Mouse (Mus musculus): Measurements from ENCODE around the gene Bend4. TPM values are rescaled to one million over a fixed set of nuclear protein-coding genes. Genes with fewer than 3 reads are reported as not detected.
A peak's percentile ranks its signal among the peaks of the same experiment; 100 is the strongest.

Gene Bend4
- polyA plus RNA-seq, 1 experiment from 2014 or later, result 20.5 TPM

DNA sequence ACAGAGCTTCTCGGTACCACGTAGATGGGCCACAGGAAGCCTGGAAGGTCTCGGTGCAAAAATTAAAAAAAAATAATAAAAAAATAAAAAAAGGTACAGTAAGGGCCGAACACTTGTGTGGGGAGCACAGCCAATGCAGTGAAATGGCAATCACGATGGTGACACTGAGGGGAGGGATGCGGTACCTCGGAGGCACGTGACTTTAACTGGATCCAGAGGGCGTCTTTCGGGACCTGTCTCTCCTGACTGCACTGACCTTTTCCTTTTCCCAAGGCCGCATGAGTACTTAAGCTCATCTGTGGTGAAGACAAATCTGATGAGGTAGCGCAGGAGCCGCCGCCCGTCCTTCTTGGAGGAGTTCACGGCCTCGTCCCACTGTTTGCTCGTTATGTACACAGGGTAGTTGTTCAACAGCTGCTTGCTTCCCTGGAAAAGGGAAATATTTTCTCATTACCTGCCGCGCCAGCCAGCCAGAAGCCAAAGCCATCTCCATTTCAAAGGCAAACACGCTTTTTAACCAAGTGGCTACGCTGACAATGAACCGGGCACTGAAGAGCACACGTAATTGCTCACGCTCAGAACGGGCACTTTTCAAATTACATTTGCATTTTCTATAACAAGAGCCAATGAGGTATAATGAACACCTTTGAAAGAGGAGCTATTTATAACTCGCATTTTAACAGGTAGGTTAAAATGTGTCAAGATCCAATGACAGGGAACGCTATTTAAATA is 28.1 kb downstream of the Bend4 start:
- Histone ChIP-seq H3K27me3 (ENCODE audit: control insufficient read depth, insufficient read depth, low read length) (no peaks in the 10 kb centered on the region), H3K9ac (ENCODE audit: low read length) (no peak overlapping the region), H3K9me3 (ENCODE audit: control insufficient read depth, low read length) (no peaks in the 10 kb centered on the region), H3K27ac (replicated peaks in 1 of 2; ENCODE audit: control insufficient read depth in 1 of 2, insufficient read depth in 1 of 2, low read depth in 2 of 2, low read length in 2 of 2) (no peak overlapping the region), H3K4me3 (ENCODE audit: control insufficient read depth in 1 of 2, insufficient read depth in 1 of 2, low read depth in 1 of 2, low read length in 2 of 2) (no peak overlapping the region), H3K36me3 (ENCODE audit: control insufficient read depth, insufficient read depth, low read length) (peaks cover 83% of the 10 kb centered on the region), H3K4me1 (ENCODE audit: control insufficient read depth in 2 of 2, insufficient read depth in 2 of 2, low read length in 2 of 2) (peaks cover 3 to 9% of the 10 kb centered on the region in 2 experiments; a peak in 3 of 4 replicates), H3K4me2 (ENCODE audit: low read length) (no peak overlapping the region)
- no peak for ATAC-seq (ENCODE audit: insufficient number of reproducible peaks, insufficient read depth, low FRiP score, low read depth)
- WGBS, result 90% methylated on average over 28 of the region's 28 CpGs

DNA sequence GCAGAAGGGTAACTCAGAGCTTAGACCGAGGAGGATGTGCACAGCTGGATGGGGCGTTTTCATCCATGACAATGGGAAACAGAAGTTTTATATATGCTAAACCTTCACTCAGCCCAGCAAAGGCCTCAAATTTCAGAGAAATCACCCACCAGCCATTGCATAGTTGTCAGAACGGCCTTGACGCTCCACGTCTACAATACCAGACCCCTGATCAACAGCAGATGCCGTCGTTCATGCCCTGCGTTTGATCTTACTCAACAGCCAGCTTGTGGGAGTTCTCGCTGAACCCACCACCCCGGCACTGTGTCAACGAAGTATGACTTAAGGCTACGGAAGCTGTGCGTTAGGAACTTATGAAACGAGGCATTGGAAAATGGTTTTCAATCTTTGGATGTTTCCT is 30.9 kb downstream of the Bend4 start:
- Histone ChIP-seq H3K4me3 (ENCODE audit: control insufficient read depth in 1 of 2, insufficient read depth in 1 of 2, low read depth in 1 of 2, low read length in 2 of 2) (no peak overlapping the region), H3K4me2 (ENCODE audit: low read length) (no peak overlapping the region), H3K27ac (replicated peaks in 1 of 2; ENCODE audit: control insufficient read depth in 1 of 2, insufficient read depth in 1 of 2, low read depth in 2 of 2, low read length in 2 of 2) (no peak overlapping the region), H3K4me1 (ENCODE audit: control insufficient read depth in 2 of 2, insufficient read depth in 2 of 2, low read length in 2 of 2) (peaks cover 6 to 20% of the 10 kb centered on the region in 2 experiments), H3K9me3 (ENCODE audit: control insufficient read depth, low read length) (no peaks in the 10 kb centered on the region), H3K9ac (ENCODE audit: low read length) (no peak overlapping the region), H3K36me3 (ENCODE audit: control insufficient read depth, insufficient read depth, low read length) (peaks cover 73% of the 10 kb centered on the region), H3K27me3 (ENCODE audit: control insufficient read depth, insufficient read depth, low read length) (no peaks in the 10 kb centered on the region)
- ATAC-seq (ENCODE audit: insufficient number of reproducible peaks, insufficient read depth, low FRiP score, low read depth), result no peak
- 90% methylated on average over 14 of the region's 14 CpGs for WGBS

DNA sequence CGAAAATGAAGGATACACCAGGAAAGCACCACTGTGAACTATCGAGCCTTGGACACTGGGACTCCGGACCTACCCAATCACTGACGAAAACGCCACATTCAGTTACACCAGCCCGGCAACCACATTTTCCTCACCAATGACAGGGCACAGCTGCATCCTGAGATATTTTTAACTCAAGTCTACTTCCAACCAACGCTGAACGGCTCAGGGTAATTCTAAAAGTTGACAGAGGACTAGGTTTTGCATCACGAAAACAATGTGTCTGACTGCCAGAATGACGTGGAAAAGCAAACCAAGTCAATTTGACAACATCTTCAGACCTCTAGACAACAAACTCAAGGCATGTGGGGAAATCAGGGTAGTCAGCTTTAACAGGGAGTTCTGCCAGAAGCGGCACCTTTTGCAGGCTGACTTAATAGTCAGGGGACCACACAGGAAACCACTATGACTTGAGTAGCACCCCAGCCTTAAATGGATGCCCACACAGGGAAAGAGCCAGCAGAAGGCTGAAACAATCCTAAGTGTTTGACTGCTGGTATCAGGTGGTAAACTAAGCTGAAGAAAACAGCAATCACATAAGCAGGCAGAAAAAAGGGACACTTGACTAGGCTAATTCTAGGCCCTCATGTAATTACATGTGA is 32.8 kb downstream of the Bend4 start:
- H3K27ac ChIP-seq (replicated peaks in 1 of 2; ENCODE audit: control insufficient read depth in 1 of 2, insufficient read depth in 1 of 2, low read depth in 2 of 2, low read length in 2 of 2), result peak overlapping the region; percentile 26 to 39; a peak in 3 of 4 replicates
- H3K4me2 ChIP-seq (ENCODE audit: low read length), result no peak overlapping the region

DNA sequence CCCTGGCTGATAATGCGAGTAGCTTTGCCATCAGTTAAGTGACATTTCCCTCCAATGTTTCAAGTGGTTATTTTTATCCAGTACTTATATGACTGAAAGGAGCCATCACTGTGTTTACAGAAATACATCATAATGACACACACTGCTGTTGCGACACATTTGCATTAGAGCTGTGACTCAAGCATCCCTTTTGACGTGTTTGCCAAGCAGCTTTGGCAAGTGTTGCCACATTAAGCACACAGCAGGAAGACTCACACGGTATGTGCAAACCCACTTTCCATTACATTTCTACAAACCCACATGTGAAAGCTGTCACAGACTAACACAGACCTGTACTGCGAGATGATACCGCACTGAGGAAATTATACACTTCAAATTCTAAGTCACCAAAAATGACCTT is 34.2 kb downstream of the Bend4 start:
- Histone ChIP-seq H3K9me3 (ENCODE audit: control insufficient read depth, low read length) (no peaks in the 10 kb centered on the region), H3K27ac (replicated peaks in 1 of 2; ENCODE audit: control insufficient read depth in 1 of 2, insufficient read depth in 1 of 2, low read depth in 2 of 2, low read length in 2 of 2) (no peak overlapping the region), H3K4me2 (ENCODE audit: low read length) (no peak overlapping the region), H3K9ac (ENCODE audit: low read length) (no peak overlapping the region), H3K27me3 (ENCODE audit: control insufficient read depth, insufficient read depth, low read length) (no peaks in the 10 kb centered on the region), H3K4me1 (ENCODE audit: control insufficient read depth in 2 of 2, insufficient read depth in 2 of 2, low read length in 2 of 2) (peaks cover 6 to 20% of the 10 kb centered on the region in 2 experiments), H3K4me3 (ENCODE audit: control insufficient read depth in 1 of 2, insufficient read depth in 1 of 2, low read depth in 1 of 2, low read length in 2 of 2) (no peak overlapping the region), H3K36me3 (ENCODE audit: control insufficient read depth, insufficient read depth, low read length) (peaks cover 50% of the 10 kb centered on the region)
- 78% methylated on average over 6 of the region's 6 CpGs for WGBS
- ATAC-seq (ENCODE audit: insufficient number of reproducible peaks, insufficient read depth, low FRiP score, low read depth), result no peak

More for the DNA sequence above, 32.8 kb downstream of the Bend4 start:
- no peak for ATAC-seq (ENCODE audit: insufficient number of reproducible peaks, insufficient read depth, low FRiP score, low read depth)
- H3K9me3 ChIP-seq (ENCODE audit: control insufficient read depth, low read length), result no peaks in the 10 kb centered on the region
- peaks cover 63% of the 10 kb centered on the region for H3K36me3 ChIP-seq (ENCODE audit: control insufficient read depth, insufficient read depth, low read length)
- no peak overlapping the region for H3K9ac ChIP-seq (ENCODE audit: low read length)
- peaks cover 6 to 20% of the 10 kb centered on the region in 2 experiments for H3K4me1 ChIP-seq (ENCODE audit: control insufficient read depth in 2 of 2, insufficient read depth in 2 of 2, low read length in 2 of 2)
- H3K4me3 ChIP-seq (ENCODE audit: control insufficient read depth in 1 of 2, insufficient read depth in 1 of 2, low read depth in 1 of 2, low read length in 2 of 2), result no peak overlapping the region
- H3K27me3 ChIP-seq (ENCODE audit: control insufficient read depth, insufficient read depth, low read length), result no peaks in the 10 kb centered on the region
- 41% methylated on average over 11 of the region's 11 CpGs for WGBS

DNA sequence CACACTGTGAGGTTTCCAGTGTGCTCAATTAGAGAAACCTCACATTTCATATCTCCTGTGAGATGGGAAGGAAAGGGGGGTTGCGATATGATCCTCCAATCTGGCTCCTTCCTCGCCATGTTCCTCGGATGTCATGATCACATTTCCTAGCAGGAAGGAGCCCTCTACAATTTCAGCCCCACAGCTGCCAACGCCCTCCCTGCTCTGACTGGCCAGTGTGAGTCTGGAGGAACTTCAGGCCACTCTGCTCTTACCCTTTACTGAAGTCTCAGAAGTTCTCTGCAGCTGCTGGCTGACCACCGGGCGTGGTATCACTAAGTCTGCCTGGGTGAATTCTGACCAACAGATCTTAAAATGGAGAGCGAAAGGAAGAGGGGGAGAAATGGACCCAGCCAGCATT is 45.6 kb downstream of the Bend4 start:
- no peaks in the 10 kb centered on the region for H3K4me1 ChIP-seq (ENCODE audit: control insufficient read depth in 2 of 2, insufficient read depth in 2 of 2, low read length in 2 of 2)
- H3K4me2 ChIP-seq (ENCODE audit: low read length), result no peak overlapping the region
- H3K9me3 ChIP-seq (ENCODE audit: control insufficient read depth, low read length), result no peaks in the 10 kb centered on the region
- H3K36me3 ChIP-seq (ENCODE audit: control insufficient read depth, insufficient read depth, low read length), result peaks cover 19% of the 10 kb centered on the region; the same call in 1 of the 2 replicates
- no peak overlapping the region for H3K4me3 ChIP-seq (ENCODE audit: control insufficient read depth in 1 of 2, insufficient read depth in 1 of 2, low read depth in 1 of 2, low read length in 2 of 2)
- no peak overlapping the region for H3K9ac ChIP-seq (ENCODE audit: low read length)
- WGBS, result 88% methylated on average over 7 of the region's 7 CpGs
- no peak overlapping the region for H3K27ac ChIP-seq (replicated peaks in 1 of 2; ENCODE audit: control insufficient read depth in 1 of 2, insufficient read depth in 1 of 2, low read depth in 2 of 2, low read length in 2 of 2)
- no peak for ATAC-seq (ENCODE audit: insufficient number of reproducible peaks, insufficient read depth, low FRiP score, low read depth)
- no peaks in the 10 kb centered on the region for H3K27me3 ChIP-seq (ENCODE audit: control insufficient read depth, insufficient read depth, low read length)

DNA sequence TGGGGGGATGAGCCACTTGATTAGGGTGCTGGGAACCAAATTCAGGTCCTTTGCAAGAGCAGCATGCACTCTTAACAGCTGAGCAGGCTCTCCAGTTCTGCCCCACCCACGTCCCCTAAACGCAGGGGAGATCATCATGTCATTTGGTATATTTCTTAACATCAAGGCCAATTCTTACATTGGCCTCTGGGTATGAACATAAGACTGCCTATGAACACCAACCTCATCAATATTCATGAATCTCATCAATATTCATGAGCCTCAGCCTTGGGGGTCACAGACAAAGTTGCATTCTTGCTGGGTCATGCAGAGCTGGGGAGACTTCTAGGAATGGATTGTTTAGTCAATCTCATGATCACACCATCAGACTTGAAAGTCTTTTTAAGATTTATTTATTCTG is 46.4 kb downstream of the Bend4 start:
- Histone ChIP-seq H3K9me3 (ENCODE audit: control insufficient read depth, low read length) (no peaks in the 10 kb centered on the region), H3K4me1 (ENCODE audit: control insufficient read depth in 2 of 2, insufficient read depth in 2 of 2, low read length in 2 of 2) (no peaks in the 10 kb centered on the region; a peak in 1 of 4 replicates), H3K27ac (replicated peaks in 1 of 2; ENCODE audit: control insufficient read depth in 1 of 2, insufficient read depth in 1 of 2, low read depth in 2 of 2, low read length in 2 of 2) (no peak overlapping the region), H3K4me2 (ENCODE audit: low read length) (no peak overlapping the region), H3K27me3 (ENCODE audit: control insufficient read depth, insufficient read depth, low read length) (no peaks in the 10 kb centered on the region), H3K4me3 (ENCODE audit: control insufficient read depth in 1 of 2, insufficient read depth in 1 of 2, low read depth in 1 of 2, low read length in 2 of 2) (no peak overlapping the region), H3K36me3 (ENCODE audit: control insufficient read depth, insufficient read depth, low read length) (peaks cover 19% of the 10 kb centered on the region; the same call in 1 of the 2 replicates), H3K9ac (ENCODE audit: low read length) (no peak overlapping the region)
- ATAC-seq (ENCODE audit: insufficient number of reproducible peaks, insufficient read depth, low FRiP score, low read depth), result no peak
- WGBS, result 90% methylated on average over 2 of the region's 2 CpGs

DNA sequence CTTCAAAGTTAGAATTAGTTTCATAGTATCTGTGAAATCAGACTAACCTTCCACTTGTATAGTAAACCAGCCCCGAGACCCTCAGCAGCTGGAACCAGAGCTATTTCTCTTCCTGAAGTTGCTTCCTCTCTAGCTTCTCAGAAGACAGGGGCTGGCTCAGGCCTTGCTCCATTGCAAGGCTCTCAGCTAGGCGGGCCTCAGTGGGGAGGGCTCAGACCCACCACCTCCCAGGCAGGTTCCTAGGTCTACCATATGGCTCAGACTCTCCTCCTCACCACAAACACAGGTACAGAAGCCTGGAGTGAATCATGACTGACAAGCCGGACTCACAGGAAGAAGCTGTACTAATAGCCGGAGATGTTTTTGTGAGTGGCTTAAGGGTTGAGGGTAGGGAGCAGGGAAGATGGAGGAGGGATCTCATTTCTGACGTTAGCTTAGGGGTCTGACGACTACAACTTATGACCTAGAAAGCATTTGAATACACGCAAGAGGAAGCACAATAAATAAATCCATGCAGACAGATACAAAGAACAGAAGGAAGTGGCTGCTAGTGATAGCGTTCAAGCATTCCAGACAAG is 51.0 kb downstream of the Bend4 start:
- WGBS, result 57% methylated on average over 8 of the region's 8 CpGs
- ATAC-seq (ENCODE audit: insufficient number of reproducible peaks, insufficient read depth, low FRiP score, low read depth), result no peak
- Histone ChIP-seq H3K4me3 (ENCODE audit: control insufficient read depth in 1 of 2, insufficient read depth in 1 of 2, low read depth in 1 of 2, low read length in 2 of 2) (no peak overlapping the region), H3K27me3 (ENCODE audit: control insufficient read depth, insufficient read depth, low read length) (no peaks in the 10 kb centered on the region), H3K27ac (replicated peaks in 1 of 2; ENCODE audit: control insufficient read depth in 1 of 2, insufficient read depth in 1 of 2, low read depth in 2 of 2, low read length in 2 of 2) (no peak overlapping the region), H3K9ac (ENCODE audit: low read length) (no peak overlapping the region), H3K9me3 (ENCODE audit: control insufficient read depth, low read length) (no peaks in the 10 kb centered on the region), H3K4me1 (ENCODE audit: control insufficient read depth in 2 of 2, insufficient read depth in 2 of 2, low read length in 2 of 2) (no peaks in the 10 kb centered on the region; a peak in 1 of 4 replicates), H3K36me3 (ENCODE audit: control insufficient read depth, insufficient read depth, low read length) (peaks cover 5% of the 10 kb centered on the region; the same call in 1 of the 2 replicates), H3K4me2 (ENCODE audit: low read length) (no peak overlapping the region)
